Mouse (Mus musculus): Measurements from ENCODE around the gene Stab1. TPM values are rescaled to one million over a fixed set of nuclear protein-coding genes. Genes with fewer than 3 reads are reported as not detected.

Stab1 gene
- polyA plus RNA-seq, 1 experiment: 0.46 TPM

GRCm38 (mm10) chr14:31135495-31136410 lies 32.7 kb downstream of the Stab1 start:
- TF ChIP-seq MYOD1 (IDR thresholded peaks at IDR 0.05; ENCODE audit: control insufficient read depth in 1 of 3, insufficient read length in 2 of 3, low read depth in 2 of 3): no peak
- no peak for TF ChIP-seq TCF12 (IDR thresholded peaks at IDR 0.05; ENCODE audit: insufficient read depth, poor library complexity, severe bottlenecking)
- TF ChIP-seq MYOG (IDR thresholded peaks at IDR 0.05; ENCODE audit: control insufficient read depth in 1 of 3, insufficient read depth in 1 of 3, insufficient read length in 2 of 3, low read depth in 2 of 3): no peak
- TF ChIP-seq SRF (IDR thresholded peaks at IDR 0.05; ENCODE audit: control insufficient read depth, insufficient read length, low read depth): no peak
- no peak for TF ChIP-seq REST (IDR thresholded peaks at IDR 0.05; ENCODE audit: insufficient read depth, insufficient read length)
- TF ChIP-seq CEBPB (IDR thresholded peaks at IDR 0.05; ENCODE audit: insufficient read depth, poor library complexity, severe bottlenecking): no peak
- TF ChIP-seq POLR2A (IDR thresholded peaks at IDR 0.05; ENCODE audit: insufficient read length, low read depth): no peak
- no peak for TF ChIP-seq USF1 (IDR thresholded peaks at IDR 0.05; ENCODE audit: low read depth)
- no peak for TF ChIP-seq POLR2AphosphoS2 (IDR thresholded peaks at IDR 0.05; ENCODE audit: insufficient read length, low read depth)
- no peak for TF ChIP-seq TCF3 (IDR thresholded peaks at IDR 0.05; ENCODE audit: insufficient read length, low read depth)
- TF ChIP-seq MAX (IDR thresholded peaks at IDR 0.05; ENCODE audit: low read depth): no peak
- TF ChIP-seq E2F4 (IDR thresholded peaks at IDR 0.05; ENCODE audit: insufficient read depth): no peak

GRCm38 (mm10) chr14:31134015-31135000 lies 34.1 kb downstream of the Stab1 start:
- H3K79me2 ChIP-seq (ENCODE audit: control insufficient read depth, insufficient read depth): no peaks in the 10 kb centered on the region
- H3K4me3 ChIP-seq: no peak overlapping the region
- H3K4me2 ChIP-seq (ENCODE audit: low read depth): no peak overlapping the region
- no peaks in the 10 kb centered on the region for H3K27me3 ChIP-seq (ENCODE audit: control insufficient read depth, insufficient read depth, insufficient read length)
- no peak overlapping the region for H3ac ChIP-seq (ENCODE audit: control insufficient read depth, insufficient read length)
- TF ChIP-seq REST (IDR thresholded peaks at IDR 0.05; ENCODE audit: insufficient read depth, insufficient read length) (no peak), MAX (IDR thresholded peaks at IDR 0.05; ENCODE audit: low read depth) (no peak), SRF (IDR thresholded peaks at IDR 0.05; ENCODE audit: control insufficient read depth, insufficient read length, low read depth) (no peak), TCF3 (IDR thresholded peaks at IDR 0.05; ENCODE audit: insufficient read length, low read depth) (no peak), MYOG (IDR thresholded peaks at IDR 0.05; ENCODE audit: control insufficient read depth in 1 of 3, insufficient read depth in 1 of 3, insufficient read length in 2 of 3, low read depth in 2 of 3) (no peak), USF1 (IDR thresholded peaks at IDR 0.05; ENCODE audit: low read depth) (no peak), POLR2A (IDR thresholded peaks at IDR 0.05; ENCODE audit: insufficient read length, low read depth) (no peak), E2F4 (IDR thresholded peaks at IDR 0.05; ENCODE audit: insufficient read depth) (no peak), TCF12 (IDR thresholded peaks at IDR 0.05; ENCODE audit: insufficient read depth, poor library complexity, severe bottlenecking) (no peak), CEBPB (IDR thresholded peaks at IDR 0.05; ENCODE audit: insufficient read depth, poor library complexity, severe bottlenecking) (no peak), POLR2AphosphoS2 (IDR thresholded peaks at IDR 0.05; ENCODE audit: insufficient read length, low read depth) (no peak), MYOD1 (IDR thresholded peaks at IDR 0.05; ENCODE audit: control insufficient read depth in 1 of 3, insufficient read length in 2 of 3, low read depth in 2 of 3) (no peak)
- H3K36me3 ChIP-seq (ENCODE audit: control insufficient read depth, insufficient read depth): peaks cover 3% of the 10 kb centered on the region

More at GRCm38 (mm10) chr14:31135495-31136410, 32.7 kb downstream of the Stab1 start:
- Histone ChIP-seq H3K27me3 (ENCODE audit: control insufficient read depth, insufficient read depth, insufficient read length) (no peaks in the 10 kb centered on the region), H3K4me2 (ENCODE audit: low read depth) (no peak overlapping the region), H3K79me2 (ENCODE audit: control insufficient read depth, insufficient read depth) (no peaks in the 10 kb centered on the region), H3K4me3 (no peak overlapping the region), H3K36me3 (ENCODE audit: control insufficient read depth, insufficient read depth) (peaks cover 3% of the 10 kb centered on the region), H3ac (ENCODE audit: control insufficient read depth, insufficient read length) (no peak overlapping the region)

GRCm38 (mm10) chr14:31133023-31133665 lies 35.3 kb downstream of the Stab1 start:
- peaks cover 3% of the 10 kb centered on the region for H3K36me3 ChIP-seq (ENCODE audit: control insufficient read depth, insufficient read depth)
- TF ChIP-seq POLR2A (IDR thresholded peaks at IDR 0.05; ENCODE audit: insufficient read length, low read depth) (no peak), TCF3 (IDR thresholded peaks at IDR 0.05; ENCODE audit: insufficient read length, low read depth) (no peak), SRF (IDR thresholded peaks at IDR 0.05; ENCODE audit: control insufficient read depth, insufficient read length, low read depth) (no peak), CEBPB (IDR thresholded peaks at IDR 0.05; ENCODE audit: insufficient read depth, poor library complexity, severe bottlenecking) (no peak), MYOG (IDR thresholded peaks at IDR 0.05; ENCODE audit: control insufficient read depth in 1 of 3, insufficient read depth in 1 of 3, insufficient read length in 2 of 3, low read depth in 2 of 3) (no peak), TCF12 (IDR thresholded peaks at IDR 0.05; ENCODE audit: insufficient read depth, poor library complexity, severe bottlenecking) (no peak), MYOD1 (IDR thresholded peaks at IDR 0.05; ENCODE audit: control insufficient read depth in 1 of 3, insufficient read length in 2 of 3, low read depth in 2 of 3) (no peak), REST (IDR thresholded peaks at IDR 0.05; ENCODE audit: insufficient read depth, insufficient read length) (no peak), MAX (IDR thresholded peaks at IDR 0.05; ENCODE audit: low read depth) (no peak), USF1 (IDR thresholded peaks at IDR 0.05; ENCODE audit: low read depth) (no peak), POLR2AphosphoS2 (IDR thresholded peaks at IDR 0.05; ENCODE audit: insufficient read length, low read depth) (no peak), E2F4 (IDR thresholded peaks at IDR 0.05; ENCODE audit: insufficient read depth) (no peak)
- H3K27me3 ChIP-seq (ENCODE audit: control insufficient read depth, insufficient read depth, insufficient read length): no peaks in the 10 kb centered on the region
- H3K4me3 ChIP-seq: no peak overlapping the region
- peaks cover 6% of the 10 kb centered on the region for H3K79me2 ChIP-seq (ENCODE audit: control insufficient read depth, insufficient read depth)
- peak overlapping the region; percentile 76 for H3K4me2 ChIP-seq (ENCODE audit: low read depth)
- H3ac ChIP-seq (ENCODE audit: control insufficient read depth, insufficient read length): no peak overlapping the region

Measured in myocyte (in vitro differentiated cells).